Mouse (Mus musculus) neural tube, embryonic 13.5 days (tissue): ENCODE results near the gene Rhoh. TPM values are rescaled to one million over a fixed set of nuclear protein-coding genes. Genes with fewer than 3 reads are reported as not detected.

Experiments used
- ATAC-seq: fragments of 200-750 bp; cut with Nextera tagmentation; 2 replicates; pipeline ENCODE4 v1.8.0; 2017; ENCODE audit warnings: low read depth, mild to moderate bottlenecking, moderate TSS enrichment, moderate library complexity
- H3K27ac ChIP-seq: fragments of 300-500 bp; sonication (generic); replicated peaks from 2 replicates; pipeline ENCODE4 v1.5.1; 2015; ENCODE audit warnings: moderate library complexity, mild to moderate bottlenecking, inconsistent platforms
- H3K27me3 ChIP-seq: fragments of 300-500 bp; sonication (generic); 2 replicates; pipeline ENCODE4 v1.6.1; 2015; ENCODE audit warnings: mild to moderate bottlenecking, inconsistent platforms
- H3K36me3 ChIP-seq: fragments of 300-500 bp; sonication (generic); 2 replicates; pipeline ENCODE4 v1.6.1; 2015; ENCODE audit warnings: mild to moderate bottlenecking, inconsistent platforms
- H3K4me1 ChIP-seq: fragments of 300-500 bp; sonication (generic); replicated peaks from 2 replicates; pipeline ENCODE4 v1.6.1; 2015; ENCODE audit warnings: inconsistent platforms
- H3K4me2 ChIP-seq: fragments of 300-500 bp; sonication (generic); 2 replicates; pipeline ENCODE4 v1.6.1; 2015; ENCODE audit warnings: inconsistent platforms, mild to moderate bottlenecking, moderate library complexity
- H3K4me3 ChIP-seq: fragments of 300-500 bp; sonication (generic); 2 replicates; pipeline ENCODE4 v1.5.1; 2015; ENCODE audit warnings: mild to moderate bottlenecking, inconsistent platforms
- H3K9ac ChIP-seq: fragments of 300-500 bp; sonication (generic); 2 replicates; pipeline ENCODE4 v1.6.1; 2015; ENCODE audit warnings: moderate library complexity, mild to moderate bottlenecking, inconsistent platforms
- H3K9me3 ChIP-seq: fragments of 300-500 bp; sonication (generic); 2 replicates; pipeline ENCODE4 v1.6.1; 2016; ENCODE audit warnings: inconsistent platforms
- WGBS: fragments of 180-500 bp; shearing (Covaris S2); methylation state at CpG from one replicate; pipeline ENCODE4 v1.1.7; 2015; 5-methylcytosine and 5-hydroxymethylcytosine counted together
- polyA plus RNA-seq: library from polyadenylated mRNA; unstranded; fragments of >200 nt; fragmentation: Nextera tagmentation; extraction: Ambion mirVana; gene quantifications from 2 replicates; pipeline ENCODE4 v1.2.1, GENCODE M21; 2015

Rhoh gene
- polyA plus RNA-seq, 1 experiment from 2014 or later = 0.47 TPM

- no peaks in the 10 kb centered on the region for H3K27me3 ChIP-seq
- no peaks in the 10 kb centered on the region for H3K9me3 ChIP-seq
These were observed 58.9 kb downstream of the Rhoh start for GRCm38 (mm10) chr5:65919904-65920303.

GRCm38 (mm10) chr5:65920701-65921426 is 59.9 kb downstream of the Rhoh start:
- no peak for ATAC-seq
- Histone ChIP-seq H3K36me3 (no peaks in the 10 kb centered on the region), H3K4me3 (no peak overlapping the region), H3K9me3 (no peaks in the 10 kb centered on the region), H3K9ac (no peak overlapping the region), H3K27ac (no peak overlapping the region), H3K4me1 (peaks cover 13% of the 10 kb centered on the region), H3K4me2 (no peak overlapping the region), H3K27me3 (no peaks in the 10 kb centered on the region)
- 77% methylated on average over 12 of the region's 12 CpGs for WGBS

More at GRCm38 (mm10) chr5:65919904-65920303, 58.9 kb downstream of the Rhoh start:
- Histone ChIP-seq H3K36me3 (no peaks in the 10 kb centered on the region), H3K27ac (no peak overlapping the region), H3K9ac (no peak overlapping the region), H3K4me3 (no peak overlapping the region), H3K4me2 (no peak overlapping the region), H3K4me1 (peaks cover 13% of the 10 kb centered on the region)
- WGBS = 95% methylated on average over 3 of the region's 3 CpGs
- ATAC-seq = no peak

GRCm38 (mm10) chr5:65921477-65922138 is 60.6 kb downstream of the Rhoh start:
- Histone ChIP-seq H3K4me2 (no peak overlapping the region), H3K9me3 (no peaks in the 10 kb centered on the region), H3K9ac (no peak overlapping the region), H3K27me3 (no peaks in the 10 kb centered on the region), H3K4me1 (peaks cover 13% of the 10 kb centered on the region), H3K4me3 (no peak overlapping the region), H3K36me3 (no peaks in the 10 kb centered on the region), H3K27ac (no peak overlapping the region)
- WGBS = 79% methylated on average over 9 of the region's 9 CpGs
- no peak for ATAC-seq

GRCm38 (mm10) chr5:65926666-65927065 is 65.7 kb downstream of the Rhoh start:
- H3K36me3 ChIP-seq = no peaks in the 10 kb centered on the region
- no peaks in the 10 kb centered on the region for H3K4me1 ChIP-seq
- no peak overlapping the region for H3K9ac ChIP-seq
- H3K4me3 ChIP-seq = no peak overlapping the region
- H3K4me2 ChIP-seq = no peak overlapping the region
- no peaks in the 10 kb centered on the region for H3K27me3 ChIP-seq
- WGBS = 87% methylated on average over 6 of the region's 6 CpGs
- no peak overlapping the region for H3K27ac ChIP-seq
- ATAC-seq = no peak
- H3K9me3 ChIP-seq = no peaks in the 10 kb centered on the region

GRCm38 (mm10) chr5:65929162-65929561 is 68.1 kb downstream of the Rhoh start:
- Histone ChIP-seq H3K27ac (no peak overlapping the region), H3K4me2 (no peak overlapping the region), H3K9ac (no peak overlapping the region), H3K27me3 (no peaks in the 10 kb centered on the region), H3K4me1 (no peaks in the 10 kb centered on the region), H3K4me3 (no peak overlapping the region), H3K36me3 (no peaks in the 10 kb centered on the region), H3K9me3 (no peaks in the 10 kb centered on the region)
- no peak for ATAC-seq
- WGBS = 75% methylated on average over 7 of the region's 7 CpGs

- Histone ChIP-seq H3K27ac (no peak overlapping the region), H3K36me3 (no peaks in the 10 kb centered on the region), H3K4me1 (no peaks in the 10 kb centered on the region), H3K9ac (no peak overlapping the region), H3K4me3 (no peak overlapping the region), H3K4me2 (no peak overlapping the region), H3K27me3 (no peaks in the 10 kb centered on the region), H3K9me3 (no peaks in the 10 kb centered on the region)
- no peak for ATAC-seq
- WGBS = 82% methylated on average over 4 of the region's 4 CpGs
These were observed 69.2 kb downstream of the Rhoh start for GRCm38 (mm10) chr5:65930171-65930570.

- Histone ChIP-seq H3K4me2 (no peak overlapping the region), H3K9ac (no peak overlapping the region), H3K27ac (no peak overlapping the region), H3K9me3 (no peaks in the 10 kb centered on the region), H3K27me3 (no peaks in the 10 kb centered on the region), H3K36me3 (no peaks in the 10 kb centered on the region), H3K4me3 (no peak overlapping the region), H3K4me1 (no peaks in the 10 kb centered on the region)
- 90% methylated on average over 4 of the region's 4 CpGs for WGBS
- no peak for ATAC-seq
These were observed 72.2 kb downstream of the Rhoh start for GRCm38 (mm10) chr5:65933258-65933657.

- H3K27me3 ChIP-seq = no peaks in the 10 kb centered on the region
- no peak overlapping the region for H3K4me3 ChIP-seq
- H3K36me3 ChIP-seq = no peaks in the 10 kb centered on the region
- no peaks in the 10 kb centered on the region for H3K4me1 ChIP-seq
- WGBS = 88% methylated on average over 2 of the region's 2 CpGs
- no peak overlapping the region for H3K27ac ChIP-seq
- no peak overlapping the region for H3K9ac ChIP-seq
- no peak overlapping the region for H3K4me2 ChIP-seq
- H3K9me3 ChIP-seq = no peaks in the 10 kb centered on the region
- no peak for ATAC-seq
These were observed 72.8 kb downstream of the Rhoh start for GRCm38 (mm10) chr5:65933764-65934163.

GRCm38 (mm10) chr5:65934783-65935182 is 73.8 kb downstream of the Rhoh start, which contains the start of gene Chrna9:
Gene Chrna9, plus strand, starts transcription at chr5:65934921.
- 89% methylated on average over 5 of the region's 5 CpGs for WGBS
- Histone ChIP-seq H3K9ac (no peak within 1 kb of the TSS), H3K36me3 (no peaks in the 10 kb centered on the region), H3K27me3 (no peaks in the 10 kb centered on the region), H3K27ac (no peak within 1 kb of the TSS), H3K4me2 (no peak within 1 kb of the TSS), H3K4me3 (no peak within 1 kb of the TSS), H3K9me3 (no peaks in the 10 kb centered on the region), H3K4me1 (no peaks in the 10 kb centered on the region)
- ATAC-seq = no peak

- Histone ChIP-seq H3K36me3 (no peaks in the 10 kb centered on the region), H3K9me3 (no peaks in the 10 kb centered on the region), H3K4me3 (no peak overlapping the region), H3K27me3 (no peaks in the 10 kb centered on the region), H3K27ac (no peak overlapping the region), H3K9ac (no peak overlapping the region), H3K4me1 (no peaks in the 10 kb centered on the region), H3K4me2 (no peak overlapping the region)
- no peak for ATAC-seq
- WGBS = 67% methylated on average over 11 of the region's 11 CpGs
These were observed 76.2 kb downstream of the Rhoh start for GRCm38 (mm10) chr5:65937011-65937726.

- no peak overlapping the region for H3K27ac ChIP-seq
- no peaks in the 10 kb centered on the region for H3K36me3 ChIP-seq
- no peak overlapping the region for H3K9ac ChIP-seq
- H3K27me3 ChIP-seq = no peaks in the 10 kb centered on the region
- WGBS = 59% methylated on average over 9 of the region's 9 CpGs
- no peaks in the 10 kb centered on the region for H3K9me3 ChIP-seq
- H3K4me3 ChIP-seq = no peak overlapping the region
- H3K4me1 ChIP-seq = no peaks in the 10 kb centered on the region
- peak; percentile 76; the same call in 1 of the 2 replicates for ATAC-seq
- H3K4me2 ChIP-seq = no peak overlapping the region
These were observed 77.1 kb downstream of the Rhoh start for GRCm38 (mm10) chr5:65937998-65938715.

- Histone ChIP-seq H3K4me1 (no peaks in the 10 kb centered on the region), H3K9ac (no peak overlapping the region), H3K9me3 (no peaks in the 10 kb centered on the region), H3K4me3 (no peak overlapping the region), H3K4me2 (no peak overlapping the region), H3K27ac (no peak overlapping the region), H3K27me3 (no peaks in the 10 kb centered on the region), H3K36me3 (no peaks in the 10 kb centered on the region)
- WGBS = 70% methylated on average over 4 of the region's 4 CpGs
- ATAC-seq = no peak
These were observed 80.1 kb downstream of the Rhoh start for GRCm38 (mm10) chr5:65941145-65941544.
